Mouse (Mus musculus): ENCODE data around the gene Olfr1368.

The Olfr1368 gene

DNA sequence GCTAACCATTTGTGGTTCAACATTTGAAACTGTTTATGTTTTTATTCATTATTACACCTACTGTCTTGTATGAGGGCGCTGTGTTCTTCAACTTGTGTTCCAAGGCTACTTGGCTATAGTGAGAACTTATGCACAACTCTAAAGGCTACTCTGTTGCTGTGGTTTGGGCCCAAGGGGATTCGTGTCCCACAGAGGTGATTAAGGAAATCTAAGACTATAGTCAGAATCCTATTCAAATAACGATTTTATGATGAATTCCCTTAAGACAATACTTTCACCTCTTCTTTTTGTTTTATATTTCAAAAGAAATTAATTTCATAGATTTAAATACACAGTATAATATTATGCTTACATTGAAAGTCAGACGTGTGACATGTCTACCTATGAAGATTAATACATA is at the start of gene Olfr1368:
Gene Olfr1368 (minus strand): TSS at position 101 of the 400 bp plus-strand sequence.
- no peak for DNase-seq (ENCODE audit: low read depth, low spot score)

DNA sequence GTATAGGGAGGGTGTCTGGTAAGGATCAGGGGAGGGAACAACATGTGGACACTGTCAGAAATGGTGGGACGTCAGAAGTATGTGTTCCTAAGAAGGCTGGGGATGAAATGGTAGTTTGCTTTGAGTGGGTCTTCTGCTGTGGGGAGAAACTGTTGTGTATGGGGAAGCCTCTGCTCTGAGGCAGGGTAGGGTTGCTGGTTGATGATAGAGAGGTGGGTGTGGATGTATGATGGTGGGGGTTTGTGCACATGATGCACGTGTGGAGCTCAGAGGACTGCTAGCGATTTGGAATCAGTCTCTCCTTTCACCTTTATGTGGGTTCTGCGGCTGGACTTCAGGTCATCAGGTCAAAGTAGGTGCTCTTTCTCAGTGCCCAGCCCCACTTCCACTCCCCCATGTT is 39.9 kb upstream of the Olfr1368 start:
- DNase-seq (ENCODE audit: low read depth, low spot score) = no peak

DNA sequence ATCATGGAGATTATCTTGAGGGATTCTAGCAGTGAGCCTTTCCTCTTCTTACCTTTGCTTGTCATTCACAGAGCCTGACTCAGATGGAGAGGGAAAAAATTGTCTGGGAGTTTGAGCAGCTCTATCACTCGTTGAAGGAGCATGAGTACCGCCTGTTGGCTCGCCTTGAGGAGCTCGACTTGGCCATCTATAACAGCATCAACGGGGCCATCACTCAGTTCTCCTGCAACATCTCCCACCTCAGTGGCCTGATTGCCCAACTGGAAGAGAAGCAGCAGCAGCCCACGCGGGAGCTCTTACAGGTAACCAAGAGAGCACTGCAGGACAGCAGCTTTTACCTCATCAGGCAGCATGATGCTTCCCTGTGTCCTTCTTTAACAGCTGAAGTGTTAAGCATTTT is 38.0 kb upstream of the Olfr1368 start:
- no peak for DNase-seq (ENCODE audit: low read depth, low spot score)

DNA sequence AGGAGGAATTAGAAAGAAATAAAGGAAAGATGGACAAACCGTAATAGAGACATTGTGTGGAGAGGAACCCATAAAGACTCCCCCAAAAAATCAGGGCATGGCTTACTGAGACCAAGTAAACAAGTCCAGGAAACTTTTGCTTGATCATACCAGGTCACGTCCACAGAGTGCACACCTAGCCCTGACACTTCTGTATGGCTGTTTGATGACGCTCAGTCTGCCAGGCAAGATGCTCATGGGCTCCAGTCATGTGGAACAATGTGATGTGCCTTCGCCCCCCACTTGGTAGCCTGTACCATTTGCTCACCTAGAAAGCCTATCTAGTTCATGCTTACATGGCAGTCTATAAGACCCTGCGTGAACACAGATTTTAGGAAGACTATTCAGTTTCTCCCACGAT is 37.4 kb upstream of the Olfr1368 start:
- no peak for DNase-seq (ENCODE audit: low read depth, low spot score)

DNA sequence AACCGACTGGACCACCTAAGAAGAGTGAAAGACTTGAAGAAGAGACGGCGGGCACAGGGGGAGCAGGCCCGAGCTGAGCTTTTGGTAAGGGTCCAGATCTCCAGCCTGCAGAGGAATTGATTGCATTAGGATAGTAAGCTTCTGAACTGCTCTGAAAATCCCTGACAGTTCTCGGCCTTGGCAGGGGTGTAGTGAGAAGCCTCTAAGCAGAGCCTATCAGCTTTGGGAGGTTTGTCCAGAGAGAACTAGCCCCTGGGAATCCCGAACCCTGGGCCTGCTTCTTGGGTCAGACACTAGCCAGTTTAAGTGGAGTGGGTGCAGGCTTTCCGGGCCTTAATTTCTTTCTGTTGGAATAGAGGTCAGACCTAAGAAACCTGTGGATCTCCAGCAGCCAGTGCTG is 36.3 kb upstream of the Olfr1368 start:
- no peak for DNase-seq (ENCODE audit: low read depth, low spot score)

DNA sequence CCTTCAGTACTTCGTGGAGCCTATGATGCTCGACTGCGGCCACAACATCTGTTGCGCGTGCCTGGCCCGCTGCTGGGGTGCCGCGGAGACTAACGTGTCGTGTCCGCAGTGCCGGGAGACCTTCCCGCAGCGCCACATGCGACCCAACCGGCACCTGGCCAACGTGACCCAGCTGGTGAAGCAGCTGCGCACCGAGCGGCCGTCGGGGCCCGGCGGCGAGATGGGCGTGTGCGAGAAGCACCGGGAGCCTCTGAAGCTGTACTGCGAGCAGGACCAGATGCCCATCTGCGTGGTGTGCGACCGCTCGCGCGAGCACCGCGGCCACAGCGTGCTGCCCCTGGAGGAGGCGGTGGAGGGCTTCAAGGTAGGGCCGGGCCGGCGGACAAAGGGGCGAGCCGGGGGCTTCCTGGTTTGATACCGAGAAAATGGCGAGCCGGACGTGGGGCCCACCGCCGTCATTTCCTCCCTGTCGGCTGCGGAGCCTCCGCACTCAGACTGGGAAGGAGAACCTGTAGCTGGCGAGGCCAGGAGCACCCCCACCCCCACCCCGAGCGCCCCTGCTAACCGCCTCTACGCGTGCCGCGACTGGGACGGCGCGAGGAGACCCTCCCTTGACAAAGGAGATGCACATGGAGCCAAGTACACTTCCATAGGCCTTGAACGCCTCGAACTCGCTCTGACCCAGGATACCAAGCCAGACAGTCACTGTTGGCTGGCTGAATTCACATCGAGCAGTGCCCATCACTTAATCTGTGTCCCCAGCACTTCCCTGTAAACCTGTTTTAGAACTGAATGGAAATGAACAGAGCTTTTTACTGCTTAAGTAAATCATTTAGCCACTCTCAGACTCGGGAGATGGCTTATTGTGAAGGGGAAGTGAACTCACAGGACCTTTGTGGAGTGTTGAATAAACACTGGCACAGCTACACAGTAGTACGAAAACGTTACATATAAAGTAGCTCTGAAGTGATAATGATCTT is 35.2 kb upstream of the Olfr1368 start:
- no peak for DNase-seq (ENCODE audit: low read depth, low spot score)

DNA sequence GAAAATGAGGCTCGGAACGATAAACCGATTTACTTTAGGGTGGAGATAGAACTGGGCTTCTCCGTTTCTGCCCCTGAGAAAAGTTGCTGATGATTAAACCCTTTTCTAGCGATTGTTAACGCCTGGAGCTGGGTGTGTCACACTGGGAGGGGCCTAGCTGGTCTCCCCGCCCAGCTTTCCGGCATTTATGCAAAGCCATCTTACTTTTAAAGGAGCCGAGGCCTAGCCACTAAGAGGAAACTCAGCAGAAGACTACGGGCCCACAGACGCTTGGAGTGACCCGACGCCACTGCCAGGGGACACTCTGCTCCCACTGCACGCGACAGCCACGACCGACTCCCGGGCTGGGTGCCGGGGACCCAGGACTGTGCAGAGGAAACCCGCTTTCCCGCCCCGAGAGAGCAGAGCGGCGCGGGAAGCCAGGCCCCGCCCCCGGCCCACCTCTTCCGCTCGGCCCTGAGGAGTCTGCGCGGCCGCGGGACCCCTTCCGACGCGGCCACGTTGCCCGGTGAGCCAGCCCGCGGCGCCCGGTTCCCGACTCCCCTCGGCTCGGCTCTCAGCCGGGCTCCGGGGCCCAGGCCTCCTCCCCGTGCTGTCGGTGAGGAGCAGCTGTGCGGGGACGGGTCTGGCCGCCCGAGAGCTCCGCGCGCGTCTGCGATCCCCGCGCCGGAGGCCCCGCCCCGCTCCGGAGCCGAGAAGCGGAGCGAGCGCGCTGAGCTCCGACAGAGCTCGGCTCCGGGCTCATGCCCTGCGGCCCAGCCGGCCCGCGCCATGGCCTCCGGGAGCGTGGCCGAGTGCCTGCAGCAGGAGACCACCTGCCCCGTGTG is 34.3 kb upstream of the Olfr1368 start:
- DNase-seq (ENCODE audit: low read depth, low spot score) = peak; percentile 85

DNA sequence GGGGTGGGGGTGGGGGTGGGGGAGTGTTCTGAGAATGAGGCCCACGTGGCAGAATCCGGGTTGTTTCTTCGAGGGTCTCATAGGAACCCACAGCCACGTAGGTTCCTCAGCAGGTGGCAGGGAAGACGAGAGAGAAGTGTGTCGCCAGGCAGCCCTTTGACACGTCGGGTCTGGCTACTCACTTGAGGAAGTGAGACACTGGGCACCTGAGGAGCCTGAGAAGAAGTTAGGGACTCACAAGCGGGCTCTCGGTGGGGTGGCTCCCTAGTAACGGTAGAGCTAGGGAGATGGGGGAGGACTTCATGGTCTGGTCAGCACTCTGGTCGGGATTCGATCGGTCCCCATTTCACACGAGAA is 33.7 kb upstream of the Olfr1368 start, which contains the start of gene Trim27:
Gene Trim27 (plus strand): TSS at position 79 of the 357 bp plus-strand sequence.
- DNase-seq (ENCODE audit: low read depth, low spot score) = no peak

DNA sequence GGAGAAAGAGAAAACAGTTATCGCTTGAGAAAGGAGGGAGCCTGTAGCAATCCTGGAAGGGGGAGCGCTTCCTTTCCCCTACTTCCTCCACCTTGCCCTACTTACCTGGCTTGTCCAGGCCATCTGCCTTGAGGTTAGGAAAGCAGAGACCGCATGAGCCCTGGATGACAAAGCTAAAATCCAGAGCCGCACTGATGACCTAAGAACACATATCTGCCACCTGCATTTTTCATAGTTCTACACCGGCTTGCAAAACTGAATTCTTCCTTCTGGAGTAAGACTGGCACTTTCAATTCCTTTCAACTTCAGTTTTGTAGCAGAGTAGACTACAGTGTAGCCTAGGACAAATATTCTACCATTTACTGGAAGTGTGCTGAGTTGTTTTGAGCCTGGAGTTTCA is 32.7 kb upstream of the Olfr1368 start:
- DNase-seq (ENCODE audit: low read depth, low spot score) = no peak

DNA sequence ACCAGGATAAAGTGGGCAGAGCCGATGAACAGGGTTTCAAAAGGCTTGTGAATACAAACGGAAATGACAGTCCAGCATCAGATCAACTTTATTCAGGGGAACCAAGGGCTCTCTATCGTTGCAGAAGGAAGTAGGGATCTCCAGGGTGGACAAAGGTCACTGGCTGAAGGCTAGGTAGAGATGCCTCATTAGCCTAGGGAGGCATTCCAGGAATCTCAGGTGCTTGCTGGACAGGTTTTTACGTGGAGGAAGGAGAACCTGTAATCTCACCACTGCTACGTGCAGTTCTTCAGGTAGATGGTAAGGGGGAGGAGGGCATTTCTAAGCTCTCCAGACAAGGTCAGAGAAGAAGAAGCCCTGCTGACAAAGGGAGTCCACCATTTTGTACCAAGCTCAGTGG is 32.0 kb upstream of the Olfr1368 start:
- no peak for DNase-seq (ENCODE audit: low read depth, low spot score)

DNA sequence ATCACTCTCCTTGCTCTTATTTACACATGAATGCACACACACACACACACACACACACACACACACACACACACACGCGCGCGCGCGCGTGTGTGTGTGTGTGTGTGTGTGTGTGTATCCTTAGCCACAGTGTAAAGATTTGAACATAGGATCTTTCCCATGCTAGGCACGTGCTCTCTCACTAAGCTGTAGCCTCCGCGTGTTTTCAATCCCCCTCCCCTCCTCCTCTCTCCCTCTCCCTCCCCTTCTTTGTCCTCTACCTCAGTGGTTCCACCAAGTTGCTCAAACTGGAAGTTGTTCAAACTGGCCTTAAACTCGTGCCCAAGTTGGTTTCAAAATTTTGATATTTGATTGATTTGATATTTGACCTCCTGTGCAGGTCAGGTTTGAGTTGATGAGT is 31.1 kb upstream of the Olfr1368 start:
- DNase-seq (ENCODE audit: low read depth, low spot score) = no peak

DNA sequence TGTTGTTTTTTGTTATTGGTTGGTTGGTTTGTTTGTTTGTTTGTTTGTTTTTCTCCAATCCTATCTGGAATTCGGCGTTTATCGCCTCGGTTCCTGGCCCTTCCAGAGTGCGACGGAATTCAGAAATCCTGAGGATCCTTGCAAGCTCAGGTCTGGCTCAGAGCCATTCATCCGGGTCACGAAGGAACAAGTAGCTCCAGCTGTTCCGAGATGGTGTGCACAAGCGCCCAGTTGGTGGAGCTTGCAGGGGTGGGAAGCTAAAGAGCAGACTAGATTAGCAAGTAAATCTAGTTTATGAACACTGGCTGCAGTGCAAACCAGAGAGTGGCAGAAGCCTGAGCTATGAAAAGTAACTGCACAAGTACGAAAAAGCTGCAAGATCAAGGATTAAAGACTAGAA is 27.4 kb upstream of the Olfr1368 start:
- peak; percentile 68 for DNase-seq (ENCODE audit: low read depth, low spot score)

DNA sequence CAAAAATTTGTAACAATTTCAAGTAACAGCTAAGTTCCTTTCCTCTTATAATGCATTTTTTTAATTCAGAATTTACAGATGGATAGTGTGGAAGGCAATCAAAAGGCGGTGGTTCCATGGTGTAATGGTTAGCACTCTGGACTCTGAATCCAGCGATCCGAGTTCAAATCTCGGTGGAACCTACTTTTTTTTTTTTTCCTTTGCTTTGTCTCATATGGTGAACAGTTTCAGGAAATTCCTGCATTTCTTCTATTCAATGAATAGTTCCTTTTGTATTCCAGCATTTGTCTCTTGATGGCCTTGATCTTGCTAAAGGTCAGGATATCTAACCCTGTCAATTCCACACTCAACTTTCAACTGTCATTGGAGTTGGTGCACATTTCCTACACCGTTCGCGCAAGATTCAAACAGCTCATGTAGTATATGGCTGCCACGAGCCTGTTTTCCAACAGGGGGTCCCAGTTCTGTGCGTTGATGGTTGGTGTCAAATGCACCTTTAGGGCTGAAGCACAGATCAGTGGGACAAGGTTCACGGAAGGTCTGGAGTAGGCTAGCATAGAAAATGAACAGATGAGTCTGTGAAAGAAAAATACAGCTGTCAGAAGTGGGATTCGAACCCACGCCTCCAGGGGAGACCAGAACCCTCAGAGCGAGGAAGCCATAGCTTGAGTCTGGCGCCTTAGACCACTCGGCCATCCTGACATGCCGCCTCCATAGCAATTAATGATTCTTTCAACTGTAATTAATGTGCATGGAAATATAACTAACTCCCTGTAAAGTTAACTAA is 26.8 kb upstream of the Olfr1368 start:
- no peak for DNase-seq (ENCODE audit: low read depth, low spot score)

DNA sequence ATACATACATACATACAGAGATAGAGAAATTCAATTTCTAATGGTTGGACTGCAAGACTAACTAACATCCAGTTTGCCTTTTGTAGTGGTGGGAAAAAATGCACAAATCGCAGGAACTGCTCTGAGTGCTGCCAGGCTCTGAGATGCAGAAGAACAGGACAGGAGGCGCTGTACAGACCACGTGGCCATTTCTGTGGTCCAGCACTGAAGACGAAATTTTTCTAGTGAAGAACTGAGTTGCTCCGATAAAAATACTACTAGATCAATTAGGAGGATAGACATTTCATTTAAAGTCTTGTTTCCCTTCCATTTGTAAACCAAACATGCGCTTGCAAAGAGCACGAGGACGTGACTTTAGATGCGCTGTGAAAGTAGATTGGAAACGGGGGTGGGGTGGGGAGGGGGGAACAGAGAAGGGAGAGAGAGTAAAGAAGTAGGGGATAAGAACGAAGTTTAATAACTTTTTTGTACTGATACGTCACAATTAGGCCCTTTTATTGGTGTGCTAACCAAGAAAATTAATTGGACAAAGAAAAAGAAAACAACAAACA is 26.0 kb upstream of the Olfr1368 start:
- DNase-seq (ENCODE audit: low read depth, low spot score) = no peak

DNA sequence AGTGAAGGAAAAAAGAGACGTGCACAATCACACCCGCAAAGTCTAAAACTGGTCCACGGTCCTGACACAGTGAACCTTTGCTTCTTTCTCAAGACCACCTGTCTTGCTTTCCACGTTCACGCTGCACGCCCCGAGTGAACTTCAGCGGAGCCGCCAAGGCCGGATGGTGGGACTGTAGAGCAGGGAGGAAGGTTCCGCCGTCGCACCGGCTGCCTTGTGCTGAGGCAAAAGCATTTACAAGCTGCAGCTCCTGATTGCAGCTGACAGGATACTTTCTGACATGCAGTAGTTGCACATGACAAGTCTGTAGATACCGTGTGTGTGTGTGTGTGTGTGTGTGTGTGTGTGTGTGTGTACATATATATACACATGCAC is 25.5 kb upstream of the Olfr1368 start:
- no peak for DNase-seq (ENCODE audit: low read depth, low spot score)

DNA sequence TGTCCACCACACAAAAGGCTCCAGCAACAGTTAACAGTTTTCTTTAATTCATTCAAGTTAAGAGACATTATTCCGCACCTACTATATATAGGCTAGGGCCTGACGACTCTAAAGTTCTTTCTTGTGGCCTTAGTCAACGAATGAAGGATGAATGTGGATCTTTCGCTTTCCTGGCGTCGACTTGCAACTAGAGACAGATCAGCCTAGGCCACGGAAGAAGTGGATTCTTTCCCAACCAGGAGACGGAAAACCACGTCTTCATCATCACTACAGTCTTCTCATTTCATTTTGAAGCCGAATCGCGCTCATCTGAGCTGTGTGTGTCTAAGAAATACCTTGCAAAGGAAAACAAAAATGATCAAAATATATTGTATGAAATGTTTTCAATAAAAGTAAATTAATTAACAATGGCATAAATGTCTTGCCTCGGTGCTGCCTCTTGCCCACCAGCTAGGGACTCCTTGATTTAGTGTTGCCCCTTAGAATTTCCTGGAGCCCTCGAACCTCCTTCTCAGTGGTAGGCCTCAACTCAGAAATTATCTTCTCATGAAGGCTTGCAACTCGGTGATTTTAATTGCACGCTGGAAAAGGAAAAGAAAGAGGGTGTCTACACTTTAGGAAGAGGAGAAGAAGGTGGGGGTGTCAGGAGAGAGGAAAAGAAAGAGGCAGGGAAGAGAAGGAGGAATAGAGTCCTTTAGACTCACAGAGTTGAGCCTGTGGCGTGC is 24.9 kb upstream of the Olfr1368 start:
- no peak for DNase-seq (ENCODE audit: low read depth, low spot score)

DNA sequence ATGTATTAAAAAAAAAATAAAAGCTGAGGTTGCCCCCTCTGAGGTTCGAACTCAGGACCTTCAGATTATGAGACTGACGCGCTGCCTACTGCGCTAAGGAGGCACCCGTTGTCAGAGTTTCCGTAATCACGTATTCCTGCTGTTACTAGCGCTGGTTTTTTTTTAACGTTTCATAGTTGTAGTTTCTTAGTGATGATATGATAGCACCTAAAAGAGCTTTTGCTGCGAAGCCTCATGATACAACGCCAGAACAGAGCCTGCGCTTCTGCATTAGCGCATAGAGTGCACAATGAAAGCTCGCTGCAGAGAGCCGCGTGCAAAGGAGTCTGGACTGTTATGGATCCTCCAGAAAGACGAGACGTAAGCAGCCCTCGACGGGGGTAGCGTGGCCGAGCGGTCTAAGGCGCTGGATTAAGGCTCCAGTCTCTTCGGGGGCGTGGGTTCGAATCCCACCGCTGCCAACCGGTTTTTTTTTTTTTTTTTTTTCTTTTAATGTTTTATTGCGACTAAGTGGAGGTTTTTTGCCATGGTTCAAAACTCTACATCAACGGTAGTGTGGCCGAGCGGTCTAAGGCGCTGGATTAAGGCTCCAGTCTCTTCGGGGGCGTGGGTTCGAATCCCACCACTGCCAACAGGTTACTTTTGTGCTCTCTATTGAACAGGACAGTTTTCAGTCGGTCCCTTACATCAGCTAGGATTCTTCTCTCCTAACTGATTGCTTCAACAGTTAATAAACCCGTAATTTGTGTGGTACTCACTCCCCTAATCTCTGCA is 24.2 kb upstream of the Olfr1368 start:
- peak; percentile 73 for DNase-seq (ENCODE audit: low read depth, low spot score)

DNA sequence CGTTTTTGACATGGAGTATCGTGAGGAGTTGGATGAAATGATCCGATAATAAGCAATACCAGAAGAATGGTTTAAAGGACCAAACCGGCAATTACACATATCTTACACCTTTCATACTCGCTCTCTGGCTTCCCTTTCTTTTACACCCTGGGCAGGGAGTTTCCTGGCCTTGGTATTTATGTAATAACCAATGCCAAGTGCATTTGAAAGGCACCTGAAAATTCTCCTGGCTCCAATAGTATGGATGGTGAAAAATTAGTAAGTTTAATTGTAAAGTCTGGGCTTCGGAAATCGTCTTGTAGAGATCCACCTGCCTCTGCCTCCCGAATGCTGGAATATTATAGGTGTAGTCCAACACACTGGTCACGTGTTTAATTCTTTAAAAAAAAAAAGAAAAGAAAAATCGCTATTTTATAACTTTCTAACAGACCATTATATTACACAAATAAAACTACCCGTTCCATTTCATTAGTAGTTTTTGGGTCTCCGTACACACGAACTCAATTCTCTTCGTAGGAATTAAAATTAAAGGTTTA is 23.5 kb upstream of the Olfr1368 start:
- DNase-seq (ENCODE audit: low read depth, low spot score) = no peak

DNA sequence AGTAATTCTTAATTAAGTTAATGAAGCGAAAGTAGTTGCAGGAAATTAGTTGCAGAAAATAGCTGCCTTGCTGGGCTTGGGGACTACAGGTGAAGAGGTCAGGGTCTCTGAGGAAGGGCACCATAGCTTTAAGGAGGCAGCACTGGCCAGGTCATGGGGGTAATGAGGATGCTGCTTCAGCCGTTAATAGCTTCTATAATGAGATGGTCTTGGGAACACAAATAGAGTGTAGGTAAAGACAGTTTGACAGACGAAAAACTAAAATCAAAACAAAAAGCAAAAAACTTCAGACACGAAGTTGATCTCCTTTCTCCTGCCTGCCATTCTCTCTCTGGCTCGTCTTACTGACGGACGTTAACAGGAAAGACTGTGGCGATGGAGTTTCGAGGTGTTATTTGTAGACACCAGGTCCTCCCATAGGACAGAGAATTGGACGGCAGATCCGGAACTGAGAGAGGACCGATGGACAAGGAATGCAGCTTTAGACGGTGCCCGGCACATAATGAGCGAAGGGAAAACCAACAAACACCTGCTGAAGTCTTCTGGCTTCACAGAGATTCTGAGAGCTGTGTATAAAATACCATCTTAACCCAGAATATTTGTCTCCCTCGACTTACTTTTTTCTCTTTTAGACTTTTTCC is 22.8 kb upstream of the Olfr1368 start:
- DNase-seq (ENCODE audit: low read depth, low spot score) = no peak
